Mouse (Mus musculus): ENCODE results near the gene Vmn1r135. TPM values are rescaled to one million over a fixed set of nuclear protein-coding genes. Genes with fewer than 3 reads are reported as not detected.
"Not testable (repeated sequence)": the region's sequence is repeated elsewhere in the genome, so short reads cannot be mapped to it uniquely, and the experiment has no call there.

Gene Vmn1r135
- not detected in 2 replicates for polyA plus RNA-seq (2015; fragmentation: Nextera tagmentation; extraction: Ambion mirVana)

DNA sequence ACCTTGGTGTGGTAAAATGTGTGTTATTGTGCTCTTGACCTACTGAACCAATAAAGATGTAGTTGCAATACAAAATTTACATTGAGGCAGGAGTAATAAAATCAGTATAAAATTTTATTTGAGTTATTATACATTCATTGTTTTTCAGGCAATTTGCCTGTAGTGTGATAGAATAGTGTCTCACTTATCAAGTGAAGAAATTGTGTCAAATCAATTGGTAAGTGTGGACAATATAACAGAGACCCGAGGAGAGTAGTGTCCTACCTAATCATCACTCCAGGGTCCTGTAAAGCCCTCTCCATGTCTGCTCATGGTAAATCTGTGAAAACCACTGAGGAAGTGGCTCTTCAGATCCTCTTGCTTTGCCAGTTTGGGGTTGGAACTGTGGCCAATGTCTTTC is at the start of gene Vmn1r135:
Vmn1r135 (plus strand) TSS at position 301 of the 400 bp plus-strand sequence.
- no CpG with 5 or more reads among the region's 1 CpGs for WGBS
- not testable (repeated sequence) for H3K4me1 ChIP-seq; H3K36me3 ChIP-seq; H3K27me3 ChIP-seq; H3K27ac ChIP-seq; ATAC-seq (ENCODE audit: insufficient number of reproducible peaks, low FRiP score, low TSS enrichment, low read depth); H3K9me3 ChIP-seq; H3K4me3 ChIP-seq; H3K9ac ChIP-seq; H3K4me2 ChIP-seq

DNA sequence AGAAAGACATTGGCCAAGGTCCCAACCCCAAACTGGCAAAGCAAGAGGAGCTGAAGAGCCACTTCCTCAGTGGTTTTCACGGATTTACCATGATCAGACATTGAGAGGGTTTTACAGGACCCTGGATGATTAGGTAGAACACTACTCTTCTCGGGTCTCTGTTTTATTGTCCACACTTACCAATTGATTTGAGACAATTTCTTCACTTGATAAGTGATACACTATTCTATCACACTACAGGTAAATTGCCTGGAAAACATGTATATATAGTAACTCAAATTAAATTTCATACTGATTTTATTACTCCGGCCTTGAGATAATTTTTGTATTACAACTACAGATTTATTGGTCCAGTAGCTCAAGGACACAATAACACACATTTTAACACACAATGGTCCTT is 35.5 kb upstream of the Vmn1r135 start, which contains the start of gene Gm4177:
Gm4177 (minus strand) TSS at position 101 of the 400 bp plus-strand sequence.
- not testable (repeated sequence) for ATAC-seq (ENCODE audit: insufficient number of reproducible peaks, low FRiP score, low TSS enrichment, low read depth); H3K36me3 ChIP-seq; H3K4me2 ChIP-seq; H3K9ac ChIP-seq; H3K27ac ChIP-seq; H3K4me1 ChIP-seq; H3K9me3 ChIP-seq; H3K27me3 ChIP-seq; H3K4me3 ChIP-seq
- WGBS: no CpG with 5 or more reads among the region's 3 CpGs

DNA sequence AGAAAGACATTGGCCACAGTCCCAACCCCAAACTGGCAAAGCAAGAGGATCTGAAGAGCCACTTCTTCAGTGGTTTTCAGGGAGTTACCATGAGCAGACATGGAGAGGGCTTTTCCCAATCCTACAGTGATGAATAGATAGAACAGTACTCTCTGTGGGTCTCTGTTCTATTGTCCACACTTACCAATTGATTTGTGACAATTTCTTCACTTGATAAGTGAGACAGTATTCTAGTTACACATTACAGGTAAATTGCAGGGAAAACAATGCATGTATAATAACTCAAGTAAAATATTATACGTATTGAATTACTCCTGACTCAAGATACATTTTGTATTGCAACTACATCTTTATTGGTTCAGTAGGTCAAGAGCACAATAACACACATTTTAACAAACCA is 12.0 kb downstream of the Vmn1r135 start, which contains the start of gene Gm5725:
Gm5725 (minus strand) TSS at position 101 of the 400 bp plus-strand sequence.
- not testable (repeated sequence) for ATAC-seq (ENCODE audit: insufficient number of reproducible peaks, low FRiP score, low TSS enrichment, low read depth); H3K4me3 ChIP-seq; H3K9me3 ChIP-seq; H3K27me3 ChIP-seq; H3K27ac ChIP-seq; H3K4me1 ChIP-seq; H3K36me3 ChIP-seq; H3K9ac ChIP-seq; H3K4me2 ChIP-seq
- no CpG with 5 or more reads among the region's 1 CpGs for WGBS

Other genes with a start within 250 kb of the Vmn1r135 start
- not detected in 2 replicates for gene Vmn1r132, start 218.3 kb upstream of the Vmn1r135 start, polyA plus RNA-seq (2015; fragmentation: Nextera tagmentation; extraction: Ambion mirVana)
- gene Gm4175, start 70.9 kb upstream of the Vmn1r135 start, polyA plus RNA-seq (2015; fragmentation: Nextera tagmentation; extraction: Ambion mirVana): not detected in 2 replicates
- gene Gm4177, start 35.6 kb upstream of the Vmn1r135 start, polyA plus RNA-seq (2015; fragmentation: Nextera tagmentation; extraction: Ambion mirVana): not detected in 2 replicates
- not detected in 2 replicates for gene Gm5725, start 11.9 kb downstream of the Vmn1r135 start, polyA plus RNA-seq (2015; fragmentation: Nextera tagmentation; extraction: Ambion mirVana)
- gene Gm5891, start 88.9 kb downstream of the Vmn1r135 start, polyA plus RNA-seq (2015; fragmentation: Nextera tagmentation; extraction: Ambion mirVana): not detected in 2 replicates
- not detected in 2 replicates for gene Vmn1r137, start 162.2 kb downstream of the Vmn1r135 start, polyA plus RNA-seq (2015; fragmentation: Nextera tagmentation; extraction: Ambion mirVana)
- gene Vmn1r138, start 196.5 kb downstream of the Vmn1r135 start, polyA plus RNA-seq (2015; fragmentation: Nextera tagmentation; extraction: Ambion mirVana): not detected in 2 replicates
- gene Gm6176, start 224.0 kb downstream of the Vmn1r135 start, polyA plus RNA-seq (2015; fragmentation: Nextera tagmentation; extraction: Ambion mirVana): not detected in 2 replicates
- gene Vmn1r139, start 236.7 kb downstream of the Vmn1r135 start, polyA plus RNA-seq (2015; fragmentation: Nextera tagmentation; extraction: Ambion mirVana): not detected in 2 replicates